Mouse (Mus musculus) layer of hippocampus, adult 8-10 months (tissue): Measurements from ENCODE around the gene Nxnl1. TPM values are rescaled to one million over a fixed set of nuclear protein-coding genes. Genes with fewer than 3 reads are reported as not detected.
"Not testable (repeated sequence)": the region's sequence is repeated elsewhere in the genome, so short reads cannot be mapped to it uniquely, and the experiment has no call there.

Experiments used
- DNase-seq, 2 experiments: peaks; one replicate each; pipeline ENCODE4 v3.0.0; 2022; ENCODE audit warnings: low spot score in 2 of 2
- total RNA-seq, 4 experiments: library from RNA; stranded (reverse); gene quantifications; 2 replicates each; pipeline ENCODE4 v1.2.4; 2022

Nxnl1 gene
- total RNA-seq, 4 experiments from 2014 or later = 0.14 to 0.28 TPM; not detected in 2

- no peak for DNase-seq
These were observed 8.1 kb downstream of the Nxnl1 start, which contains the start of gene Tmem221 for GRCm38 (mm10) chr8:71558071-71558957. Tmem221 (minus strand) TSS chr8:71558871.

GRCm38 (mm10) chr8:71554644-71555043 is 11.8 kb downstream of the Nxnl1 start:
- DNase-seq = no peak

- no peak for DNase-seq
These were observed 12.4 kb downstream of the Nxnl1 start for GRCm38 (mm10) chr8:71554001-71554400.

- no peak for DNase-seq
These were observed 13.6 kb downstream of the Nxnl1 start for GRCm38 (mm10) chr8:71552770-71553169.

GRCm38 (mm10) chr8:71550754-71551153 is 15.6 kb downstream of the Nxnl1 start:
- no peak for DNase-seq

GRCm38 (mm10) chr8:71547590-71547989 is 18.8 kb downstream of the Nxnl1 start:
- no peak for DNase-seq

- no peak for DNase-seq
These were observed 21.3 kb downstream of the Nxnl1 start for GRCm38 (mm10) chr8:71545053-71545452.

- no peak for DNase-seq
These were observed 22.6 kb downstream of the Nxnl1 start for GRCm38 (mm10) chr8:71543755-71544154.

- peak; percentile 97 to 99 for DNase-seq
These were observed 23.6 kb downstream of the Nxnl1 start, which contains the start of gene Mvb12a for GRCm38 (mm10) chr8:71542632-71543343. Mvb12a (plus strand) TSS chr8:71542922.

GRCm38 (mm10) chr8:71537028-71537867 is 29.2 kb downstream of the Nxnl1 start, which contains the start of gene Bst2:
Bst2 (minus strand) TSS chr8:71537456.
- no peak for DNase-seq

- DNase-seq = no peak
These were observed 30.7 kb downstream of the Nxnl1 start for GRCm38 (mm10) chr8:71535663-71536062.

- no peak for DNase-seq
These were observed 32.1 kb downstream of the Nxnl1 start for GRCm38 (mm10) chr8:71534263-71534810.

GRCm38 (mm10) chr8:71530735-71531467 is 35.5 kb downstream of the Nxnl1 start:
- not testable (repeated sequence) for DNase-seq

GRCm38 (mm10) chr8:71528362-71529073 is 37.9 kb downstream of the Nxnl1 start:
- DNase-seq = no peak

GRCm38 (mm10) chr8:71527162-71527870 is 39.1 kb downstream of the Nxnl1 start:
- no peak for DNase-seq

- no peak for DNase-seq
These were observed 40.1 kb downstream of the Nxnl1 start for GRCm38 (mm10) chr8:71526272-71526671.

GRCm38 (mm10) chr8:71525226-71526050 is 41.0 kb downstream of the Nxnl1 start, which contains the start of gene Ccdc194:
Ccdc194 (minus strand) TSS chr8:71525711.
- no peak for DNase-seq

GRCm38 (mm10) chr8:71521634-71522033 is 44.8 kb downstream of the Nxnl1 start:
- peak; percentile 82 to 88 for DNase-seq
